Mouse (Mus musculus) embryonic fibroblast, embryonic 13.5 days (primary cell): ENCODE measurements around the gene Iqsec1.

Source experiments
- CTCF ChIP-seq: IDR thresholded peaks from 2 replicates; pipeline ENCODE4 v1.5.1; 2011; ENCODE audit warnings: mild to moderate bottlenecking, control low read depth, low read length, moderate library complexity, borderline replicate concordance; ENCODE audit not compliant: insufficient read depth
- POLR2A ChIP-seq: IDR thresholded peaks from 2 replicates; pipeline ENCODE4 v1.6.1; 2011; ENCODE audit warnings: low read depth, mild to moderate bottlenecking, control low read depth, low read length, moderate library complexity

DNA sequence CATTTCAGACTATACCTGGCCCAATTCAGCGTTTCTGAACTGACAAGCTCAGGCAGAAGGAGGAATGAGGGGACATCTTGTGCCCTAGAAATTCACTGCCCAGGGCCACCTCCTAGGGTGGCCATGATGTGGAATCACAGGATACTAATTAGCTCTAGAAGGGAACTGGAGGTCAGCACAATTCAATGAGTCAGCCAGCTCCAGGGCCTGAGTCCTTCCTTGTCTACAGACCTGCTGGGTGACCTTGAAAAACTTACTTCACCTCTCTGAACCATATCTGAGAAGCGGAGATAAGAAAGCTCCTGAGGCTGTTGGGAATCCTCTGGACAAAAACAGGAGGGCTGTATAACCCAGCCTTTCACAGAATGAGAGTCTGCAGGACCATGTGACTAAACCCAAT, 59.7 kb downstream of the Iqsec1 start:
- no peak for TF ChIP-seq POLR2A
- no peak for TF ChIP-seq CTCF
